Mouse (Mus musculus) right cerebral cortex, postnatal 14 days (tissue): ENCODE measurements at regions not wholly inside any gene's neighbourhood (a gene's known extent, or its start where the extent isn't known, plus 50 kb on each side); places are given as distances from the start of the nearest gene placed in this dataset.

Experiments
- DNase-seq: peaks from one replicate; pipeline ENCODE4 v3.0.0; 2022

GRCm38 (mm10) chr2:68799993-68800740, 61.1 kb upstream of the Cers6 start:
- peak; percentile 16 for DNase-seq

- DNase-seq: no peak
These were observed 57.1 kb upstream of the Cers6 start for GRCm38 (mm10) chr2:68804117-68804516.

GRCm38 (mm10) chr2:68805866-68806265, 55.4 kb upstream of the Cers6 start:
- DNase-seq: peak; percentile 41

GRCm38 (mm10) chr2:68806311-68806895, 54.8 kb upstream of the Cers6 start:
- no peak for DNase-seq
